Mouse (Mus musculus): ENCODE results near the gene Cdh13. TPM values are rescaled to one million over a fixed set of nuclear protein-coding genes. Genes with fewer than 3 reads are reported as not detected.

Gene Cdh13
- polyA plus RNA-seq, 1 experiment from 2014 or later: 3.5 TPM

DNA sequence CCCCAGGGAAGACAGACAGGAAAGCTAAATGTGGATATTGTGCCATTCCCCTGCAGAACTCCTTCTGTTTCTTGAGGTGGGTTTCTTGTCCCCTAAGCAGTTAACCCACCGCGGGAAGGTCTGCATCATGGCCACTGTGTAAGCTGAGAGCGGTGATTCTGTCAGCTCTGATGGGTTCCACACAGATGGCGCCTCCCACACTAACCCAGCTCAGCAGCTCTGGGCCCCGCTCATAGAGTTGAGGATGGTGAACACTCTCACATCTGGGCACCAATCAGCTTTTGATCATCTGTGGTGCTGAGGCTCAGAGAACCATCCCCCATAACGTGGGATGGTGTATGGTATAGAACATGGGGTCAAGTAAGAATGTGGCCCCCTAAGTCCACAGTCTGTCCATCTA lies 735.1 kb downstream of the Cdh13 start:
- no peak overlapping the region for H3K9ac ChIP-seq
- H3K27ac ChIP-seq: no peak overlapping the region
- no peak overlapping the region for H3K4me2 ChIP-seq
- ATAC-seq (ENCODE audit: borderline replicate concordance, extremely low read depth, low FRiP score, low TSS enrichment): no peak
- 69% methylated on average over 6 of the region's 6 CpGs for WGBS
- H3K4me3 ChIP-seq: no peak overlapping the region
- no peaks in the 10 kb centered on the region for H3K9me3 ChIP-seq
- H3K27me3 ChIP-seq: no peaks in the 10 kb centered on the region
- no peaks in the 10 kb centered on the region for H3K36me3 ChIP-seq
- H3K4me1 ChIP-seq: no peaks in the 10 kb centered on the region

- H3K27me3 ChIP-seq: no peaks in the 10 kb centered on the region
- no peak for ATAC-seq (ENCODE audit: borderline replicate concordance, extremely low read depth, low FRiP score, low TSS enrichment)
- H3K9me3 ChIP-seq: no peaks in the 10 kb centered on the region
- H3K4me1 ChIP-seq: no peaks in the 10 kb centered on the region
- H3K4me3 ChIP-seq: no peak overlapping the region
- no peak overlapping the region for H3K27ac ChIP-seq
- no peak overlapping the region for H3K9ac ChIP-seq
- no peaks in the 10 kb centered on the region for H3K36me3 ChIP-seq
- H3K4me2 ChIP-seq: no peak overlapping the region
- 68% methylated on average over 11 of the region's 11 CpGs for WGBS
These were observed 737.2 kb downstream of the Cdh13 start for GRCm38 (mm10) chr8:119020781-119021180.

DNA sequence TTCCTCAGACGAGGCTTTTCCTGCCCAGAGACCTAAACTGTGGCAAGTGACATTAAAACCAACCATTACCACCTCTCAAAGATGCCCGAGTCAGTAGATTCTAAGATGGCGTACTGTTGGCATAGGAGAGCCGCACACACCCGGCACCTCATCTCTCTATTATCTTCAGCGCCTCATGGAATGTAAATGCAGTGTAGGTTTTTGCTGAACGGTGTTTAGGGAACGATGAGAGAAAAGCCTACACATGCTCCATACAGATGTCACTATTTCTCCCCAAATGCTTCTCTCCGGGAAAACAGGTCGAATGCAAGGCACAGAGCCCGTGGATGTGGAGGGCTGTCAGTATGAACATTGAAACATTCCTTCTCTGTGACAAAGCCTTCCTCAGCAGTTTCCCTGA lies 737.9 kb downstream of the Cdh13 start:
- Histone ChIP-seq H3K27ac (no peak overlapping the region), H3K4me1 (no peaks in the 10 kb centered on the region), H3K27me3 (no peaks in the 10 kb centered on the region), H3K9ac (no peak overlapping the region), H3K4me2 (no peak overlapping the region), H3K36me3 (no peaks in the 10 kb centered on the region), H3K9me3 (no peaks in the 10 kb centered on the region), H3K4me3 (no peak overlapping the region)
- no peak for ATAC-seq (ENCODE audit: borderline replicate concordance, extremely low read depth, low FRiP score, low TSS enrichment)
- 81% methylated on average over 11 of the region's 11 CpGs for WGBS

DNA sequence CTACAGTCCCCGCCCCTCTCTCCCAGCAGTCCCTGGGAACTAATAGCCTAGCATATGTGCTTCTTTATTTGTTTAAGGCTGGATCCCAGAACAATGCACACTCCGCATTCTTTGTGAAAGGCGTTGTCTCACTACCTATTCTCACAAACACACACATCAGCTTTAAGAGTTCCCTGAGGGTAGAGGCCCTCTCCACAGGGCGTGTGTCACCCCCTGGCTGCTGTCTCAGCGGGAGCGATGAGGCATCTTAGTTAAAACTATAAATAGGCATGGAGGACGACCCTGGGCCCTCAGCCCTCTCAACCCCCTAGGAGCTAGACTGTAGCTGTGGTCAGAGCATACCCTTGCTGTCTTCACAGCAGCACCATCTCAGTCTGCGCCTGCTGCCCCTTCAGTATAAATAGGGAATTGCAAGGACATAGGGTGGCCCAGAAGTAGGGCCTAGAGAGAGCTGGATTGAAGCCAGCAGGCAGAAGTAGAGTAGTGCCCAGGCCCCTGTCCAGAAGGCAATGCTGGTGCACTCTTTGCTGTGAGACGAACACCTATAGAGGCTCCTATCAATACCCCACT lies 738.9 kb downstream of the Cdh13 start:
- H3K4me2 ChIP-seq: no peak overlapping the region
- H3K9me3 ChIP-seq: no peaks in the 10 kb centered on the region
- no peak overlapping the region for H3K9ac ChIP-seq
- H3K27ac ChIP-seq: no peak overlapping the region
- H3K4me1 ChIP-seq: no peaks in the 10 kb centered on the region
- H3K27me3 ChIP-seq: no peaks in the 10 kb centered on the region
- H3K36me3 ChIP-seq: no peaks in the 10 kb centered on the region
- peak; percentile 23; the same call in 1 of the 2 replicates for ATAC-seq (ENCODE audit: borderline replicate concordance, extremely low read depth, low FRiP score, low TSS enrichment)
- 67% methylated on average over 9 of the region's 9 CpGs for WGBS
- no peak overlapping the region for H3K4me3 ChIP-seq

DNA sequence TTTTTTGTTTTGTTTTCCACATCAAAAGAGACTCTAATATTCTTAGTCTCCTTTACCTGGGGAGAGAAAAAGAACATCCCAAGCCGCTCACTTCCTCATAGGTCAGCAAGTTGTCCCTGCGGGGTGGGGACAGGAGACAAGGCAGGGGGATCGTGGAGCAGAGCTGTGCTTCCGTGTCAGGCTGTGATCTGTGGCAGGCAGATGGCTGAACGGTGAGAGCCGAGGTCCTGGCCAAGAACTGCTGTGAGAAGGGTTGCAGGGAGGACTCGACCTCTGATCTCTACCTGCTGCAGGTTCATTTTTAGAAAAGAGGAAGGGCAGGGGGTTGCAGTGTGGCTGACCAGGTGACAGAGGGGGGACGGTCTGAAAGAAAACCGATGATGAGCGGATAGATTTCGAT lies 749.9 kb downstream of the Cdh13 start:
- H3K27me3 ChIP-seq: no peaks in the 10 kb centered on the region
- no peak for ATAC-seq (ENCODE audit: borderline replicate concordance, extremely low read depth, low FRiP score, low TSS enrichment)
- no peaks in the 10 kb centered on the region for H3K9me3 ChIP-seq

DNA sequence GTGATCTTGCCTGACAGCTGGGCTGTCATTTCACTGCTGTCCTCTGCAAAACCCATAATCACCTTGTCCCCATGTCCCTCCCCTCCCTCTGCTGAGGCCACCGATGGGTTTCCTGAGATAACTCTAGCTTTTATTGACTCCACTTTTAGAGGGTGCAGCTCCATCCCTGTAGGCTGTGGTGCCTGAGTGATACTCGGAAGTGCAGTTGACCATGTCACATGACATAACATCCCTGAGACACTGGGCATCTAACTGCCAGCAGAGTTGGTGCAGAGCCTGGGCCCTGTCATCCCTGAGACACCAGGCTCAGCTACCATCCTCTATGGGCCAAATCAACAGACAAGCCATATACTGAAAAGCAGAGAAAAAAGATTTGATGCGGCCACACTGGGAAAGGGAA lies 750.5 kb downstream of the Cdh13 start:
- Histone ChIP-seq H3K4me2 (no peak overlapping the region), H3K4me1 (no peaks in the 10 kb centered on the region), H3K9me3 (no peaks in the 10 kb centered on the region), H3K9ac (no peak overlapping the region), H3K4me3 (no peak overlapping the region), H3K27ac (no peak overlapping the region), H3K27me3 (no peaks in the 10 kb centered on the region), H3K36me3 (no peaks in the 10 kb centered on the region)
- no peak for ATAC-seq (ENCODE audit: borderline replicate concordance, extremely low read depth, low FRiP score, low TSS enrichment)
- WGBS: 84% methylated on average over 3 of the region's 3 CpGs

More for the DNA sequence above, 749.9 kb downstream of the Cdh13 start:
- Histone ChIP-seq H3K4me1 (no peaks in the 10 kb centered on the region), H3K36me3 (no peaks in the 10 kb centered on the region), H3K9ac (no peak overlapping the region), H3K4me2 (no peak overlapping the region), H3K27ac (no peak overlapping the region), H3K4me3 (no peak overlapping the region)
- 71% methylated on average over 11 of the region's 11 CpGs for WGBS

GRCm38 (mm10) chr8:119035126-119035525 lies 751.6 kb downstream of the Cdh13 start:
- Histone ChIP-seq H3K27ac (no peak overlapping the region), H3K4me1 (no peaks in the 10 kb centered on the region), H3K36me3 (no peaks in the 10 kb centered on the region), H3K9me3 (no peaks in the 10 kb centered on the region), H3K4me3 (no peak overlapping the region), H3K27me3 (no peaks in the 10 kb centered on the region), H3K9ac (no peak overlapping the region), H3K4me2 (no peak overlapping the region)
- WGBS: 65% methylated on average over 7 of the region's 7 CpGs
- ATAC-seq (ENCODE audit: borderline replicate concordance, extremely low read depth, low FRiP score, low TSS enrichment): no peak

GRCm38 (mm10) chr8:119037571-119037970 lies 754.0 kb downstream of the Cdh13 start:
- Histone ChIP-seq H3K36me3 (no peaks in the 10 kb centered on the region), H3K9ac (no peak overlapping the region), H3K4me1 (no peaks in the 10 kb centered on the region), H3K27me3 (no peaks in the 10 kb centered on the region), H3K27ac (no peak overlapping the region), H3K9me3 (no peaks in the 10 kb centered on the region), H3K4me2 (no peak overlapping the region), H3K4me3 (no peak overlapping the region)
- 88% methylated on average over 11 of the region's 11 CpGs for WGBS
- ATAC-seq (ENCODE audit: borderline replicate concordance, extremely low read depth, low FRiP score, low TSS enrichment): no peak

DNA sequence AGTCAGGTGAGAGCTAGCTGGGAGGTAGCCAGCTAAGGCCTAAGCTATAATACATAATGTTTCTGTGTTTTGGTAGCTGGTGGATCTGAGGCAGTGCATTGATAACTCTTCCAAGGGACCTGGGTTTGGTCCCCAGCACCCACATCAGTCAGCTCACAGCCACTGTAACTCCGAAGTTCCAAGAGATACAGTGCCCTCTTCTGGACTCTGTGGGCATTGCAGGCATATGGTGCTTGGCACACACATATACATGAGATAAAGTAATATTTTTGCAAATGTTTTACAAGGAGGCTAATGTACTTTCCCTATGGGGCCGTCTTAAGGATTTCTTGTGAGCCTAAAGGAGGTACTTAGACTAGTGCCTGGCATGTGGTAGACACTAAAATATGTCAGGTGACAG lies 755.8 kb downstream of the Cdh13 start:
- no peak for ATAC-seq (ENCODE audit: borderline replicate concordance, extremely low read depth, low FRiP score, low TSS enrichment)
- no peak overlapping the region for H3K9ac ChIP-seq
- WGBS: 77% methylated on average over 2 of the region's 2 CpGs
- H3K4me2 ChIP-seq: no peak overlapping the region
- no peak overlapping the region for H3K27ac ChIP-seq
- no peaks in the 10 kb centered on the region for H3K9me3 ChIP-seq
- H3K4me1 ChIP-seq: no peaks in the 10 kb centered on the region
- H3K4me3 ChIP-seq: no peak overlapping the region
- no peaks in the 10 kb centered on the region for H3K36me3 ChIP-seq
- no peaks in the 10 kb centered on the region for H3K27me3 ChIP-seq

GRCm38 (mm10) chr8:119057876-119058275 lies 774.3 kb downstream of the Cdh13 start:
- no peak overlapping the region for H3K4me3 ChIP-seq
- no peaks in the 10 kb centered on the region for H3K27me3 ChIP-seq
- no peaks in the 10 kb centered on the region for H3K4me1 ChIP-seq
- no peaks in the 10 kb centered on the region for H3K36me3 ChIP-seq
- no peak overlapping the region for H3K9ac ChIP-seq
- no peak overlapping the region for H3K27ac ChIP-seq
- 66% methylated on average over 5 of the region's 5 CpGs for WGBS
- ATAC-seq (ENCODE audit: borderline replicate concordance, extremely low read depth, low FRiP score, low TSS enrichment): no peak
- H3K9me3 ChIP-seq: no peaks in the 10 kb centered on the region
- H3K4me2 ChIP-seq: no peak overlapping the region

- no peak overlapping the region for H3K9ac ChIP-seq
- 71% methylated on average over 12 of the region's 12 CpGs for whole genome bisulfite sequencing
- no peaks in the 10 kb centered on the region for H3K9me3 ChIP-seq
These were observed 778.1 kb downstream of the Cdh13 start for GRCm38 (mm10) chr8:119061671-119062070.

DNA sequence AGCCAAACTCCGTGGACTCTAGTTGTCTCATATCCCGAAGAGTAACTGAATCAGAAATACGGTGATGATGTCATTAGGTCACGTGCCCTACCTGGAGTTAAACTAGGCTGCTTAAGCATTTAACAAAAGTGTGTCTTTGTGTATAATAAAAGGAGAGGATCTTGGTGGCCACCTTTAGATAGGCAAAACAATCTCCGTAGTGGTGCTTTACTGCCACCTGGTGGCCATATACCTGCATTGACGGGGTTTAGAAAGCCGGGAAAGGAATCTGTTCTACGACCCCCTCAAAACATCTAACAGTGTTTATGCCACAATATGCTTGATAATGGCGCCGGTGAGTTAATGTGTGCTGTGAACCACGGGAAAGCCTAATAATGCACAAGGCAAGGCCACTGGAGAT lies 781.0 kb downstream of the Cdh13 start:
- Histone ChIP-seq H3K4me2 (no peak overlapping the region), H3K9me3 (no peaks in the 10 kb centered on the region), H3K27ac (no peak overlapping the region), H3K27me3 (no peaks in the 10 kb centered on the region), H3K9ac (no peak overlapping the region), H3K4me1 (no peaks in the 10 kb centered on the region), H3K36me3 (no peaks in the 10 kb centered on the region), H3K4me3 (no peak overlapping the region)
- 14% methylated on average over 11 of the region's 11 CpGs for WGBS
- no peak for ATAC-seq (ENCODE audit: borderline replicate concordance, extremely low read depth, low FRiP score, low TSS enrichment)

More at GRCm38 (mm10) chr8:119061671-119062070, 778.1 kb downstream of the Cdh13 start:
- no peaks in the 10 kb centered on the region for H3K27me3 ChIP-seq
- no peaks in the 10 kb centered on the region for H3K4me1 ChIP-seq
- H3K36me3 ChIP-seq: no peaks in the 10 kb centered on the region
- H3K4me3 ChIP-seq: no peak overlapping the region
- no peak overlapping the region for H3K27ac ChIP-seq
- no peak for ATAC-seq (ENCODE audit: borderline replicate concordance, extremely low read depth, low FRiP score, low TSS enrichment)
- no peak overlapping the region for H3K4me2 ChIP-seq

GRCm38 (mm10) chr8:119072291-119072690 lies 788.8 kb downstream of the Cdh13 start:
- H3K36me3 ChIP-seq: no peaks in the 10 kb centered on the region
- no peaks in the 10 kb centered on the region for H3K27me3 ChIP-seq
- H3K4me3 ChIP-seq: no peak overlapping the region
- H3K4me1 ChIP-seq: no peaks in the 10 kb centered on the region
- H3K9ac ChIP-seq: no peak overlapping the region
- H3K9me3 ChIP-seq: no peaks in the 10 kb centered on the region
- ATAC-seq (ENCODE audit: borderline replicate concordance, extremely low read depth, low FRiP score, low TSS enrichment): no peak
- no peak overlapping the region for H3K4me2 ChIP-seq
- WGBS: 64% methylated on average over 6 of the region's 6 CpGs
- no peak overlapping the region for H3K27ac ChIP-seq

All from lung, embryonic 15.5 days (tissue).